Mouse (Mus musculus): ENCODE results near the gene 1110051M20Rik.

GRCm38 (mm10) chr2:91485256-91485655 is 40.8 kb upstream of the 1110051M20Rik start:
- TF ChIP-seq USF1 (IDR thresholded peaks at IDR 0.05; ENCODE audit: low read depth): no peak
- no peak for TF ChIP-seq POLR2AphosphoS2 (IDR thresholded peaks at IDR 0.05; ENCODE audit: insufficient read length, low read depth)
- no peak for TF ChIP-seq E2F4 (IDR thresholded peaks at IDR 0.05; ENCODE audit: insufficient read depth)
- TF ChIP-seq REST (IDR thresholded peaks at IDR 0.05; ENCODE audit: insufficient read depth, insufficient read length): no peak
- no peak for TF ChIP-seq POLR2A (IDR thresholded peaks at IDR 0.05; ENCODE audit: insufficient read length, low read depth)
